Mouse (Mus musculus): Measurements from ENCODE around the gene Cd19. TPM values are rescaled to one million over a fixed set of nuclear protein-coding genes. Genes with fewer than 3 reads are reported as not detected.

Gene Cd19
- total RNA-seq, 2 experiments from 2014 or later = not detected

GRCm38 (mm10) chr7:126377278-126378158, 37.2 kb downstream of the Cd19 start, which contains the start of gene Spns1:
Gene Spns1 (minus strand): TSS chr7:126377450.
- peak; percentile 97 for DNase-seq

DNA sequence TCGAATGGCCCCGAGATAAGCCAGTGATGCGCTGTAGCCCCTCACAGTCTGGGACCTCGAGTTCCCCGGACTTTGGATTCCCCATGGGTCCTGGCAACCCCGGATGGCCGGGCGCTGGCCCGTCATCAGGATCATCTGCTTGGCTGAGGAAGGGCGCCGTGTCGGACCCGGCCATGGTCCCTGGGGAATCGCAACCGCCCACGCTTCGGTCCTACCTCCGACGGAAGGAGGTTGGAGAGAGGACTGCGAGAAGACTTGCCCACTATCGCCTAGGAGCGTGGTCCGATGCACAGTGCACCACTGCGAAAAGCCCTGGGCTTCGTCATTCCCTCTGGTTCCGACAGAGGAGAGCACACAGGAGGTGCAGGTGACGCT, 37.8 kb downstream of the Cd19 start:
- no peak for DNase-seq

DNA sequence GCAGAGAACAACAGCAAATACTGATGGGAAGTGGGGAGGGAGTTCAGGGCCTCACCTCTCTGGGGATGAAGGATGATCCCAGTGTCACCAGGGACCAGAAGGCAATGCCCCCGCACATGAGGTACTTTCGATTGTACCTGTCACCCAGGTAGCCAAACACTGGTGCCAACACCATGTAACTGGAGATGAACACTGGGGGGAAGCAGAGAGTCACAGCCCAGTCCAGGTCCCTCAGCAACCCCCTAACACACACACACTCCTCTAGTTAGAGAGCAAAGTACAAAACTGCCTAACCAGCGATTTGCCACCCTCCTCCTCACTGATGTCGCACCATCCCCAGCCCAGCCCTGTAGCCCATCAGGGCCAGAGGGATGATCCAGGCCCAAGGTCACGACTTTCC, 39.7 kb downstream of the Cd19 start:
- no peak for DNase-seq

- no peak for DNase-seq
Observed at GRCm38 (mm10) chr7:126374526-126374925, 40.2 kb downstream of the Cd19 start.

DNA sequence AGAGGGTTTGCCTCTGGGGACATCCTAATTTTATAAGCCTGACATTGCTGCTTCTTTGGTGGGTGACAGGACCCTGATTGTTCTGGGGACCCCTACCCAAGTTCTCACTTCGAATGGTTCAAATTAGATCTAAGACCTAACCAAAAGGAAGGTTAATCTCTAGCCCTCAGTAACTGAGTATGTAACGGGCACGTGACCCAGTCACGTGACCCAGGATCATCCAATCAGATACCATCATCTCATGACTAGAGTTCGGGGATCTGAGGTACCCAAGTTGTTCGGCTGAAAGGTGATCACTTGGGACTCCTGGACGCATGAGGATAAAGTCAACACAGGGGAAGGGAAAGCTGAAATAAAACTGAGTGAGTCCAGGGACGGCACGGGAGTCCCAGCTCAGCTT, 41.7 kb downstream of the Cd19 start:
- DNase-seq = no peak

GRCm38 (mm10) chr7:126369393-126369792, 45.3 kb downstream of the Cd19 start, which contains the start of gene Lat:
Gene Lat (minus strand): TSS chr7:126369570.
- no peak for DNase-seq

DNA sequence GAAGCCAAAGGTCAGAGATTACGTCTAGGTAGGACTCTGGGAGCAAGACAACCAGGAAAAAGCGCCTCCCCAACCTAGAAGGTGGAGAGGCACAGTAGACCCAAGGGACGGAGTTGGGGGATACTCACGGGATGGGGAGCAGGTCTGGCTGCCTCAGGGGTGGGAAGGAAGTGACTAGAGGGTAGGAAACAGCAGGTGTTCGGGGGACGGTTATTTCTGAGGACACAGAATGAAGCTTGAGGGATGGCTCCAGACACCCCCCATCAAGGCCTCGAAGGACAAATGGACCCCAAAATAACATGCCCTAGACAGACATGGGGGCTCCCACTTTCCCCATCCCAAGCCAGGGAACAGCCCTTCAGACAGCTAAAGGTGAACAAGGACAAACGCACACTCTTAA, 46.3 kb downstream of the Cd19 start:
- no peak for DNase-seq

- no peak for DNase-seq
Observed at GRCm38 (mm10) chr7:126367636-126368035, 47.1 kb downstream of the Cd19 start.

- no peak for DNase-seq
Observed at GRCm38 (mm10) chr7:126363038-126363437, 51.7 kb downstream of the Cd19 start.

DNA sequence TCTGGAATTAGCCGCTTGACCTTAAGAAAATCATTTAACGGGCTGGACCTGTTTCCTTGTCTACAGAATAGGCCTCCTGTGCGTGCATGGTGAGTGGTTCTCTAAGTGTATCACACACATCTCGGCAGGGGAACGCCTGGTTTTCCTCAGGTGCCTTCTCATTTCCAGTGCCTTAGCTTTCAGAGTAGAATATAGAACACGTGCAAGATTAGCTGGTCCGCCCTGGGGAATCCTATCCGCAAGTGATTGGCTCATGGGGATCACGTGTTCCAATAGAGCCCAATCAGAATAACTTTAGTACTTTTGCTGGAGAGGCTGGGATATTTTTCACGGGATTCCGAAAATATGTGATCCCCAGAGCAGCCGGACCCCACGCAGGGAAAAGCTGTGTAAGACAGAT, 55.6 kb downstream of the Cd19 start:
- DNase-seq = no peak

Small RNA genes lying within 50 kb of the gene (microRNA-seq; reads per million reads assigned to microRNA genes)
- gene Mir7058 = 0 reads per million in 2 experiments

Other genes starting within 250 kb of the Cd19 start
- gene Xpo6, start 214.4 kb downstream of the Cd19 start, total RNA-seq (2021) = 10 to 100 TPM; 89.5 to 94.1 TPM
- 10 to 100 TPM; 90.8 to 93.6 TPM for gene Sbk1, start 142.3 kb downstream of the Cd19 start, total RNA-seq (2021)
- gene Lat, start 45.3 kb downstream of the Cd19 start, total RNA-seq (2021) = 1 to 10 TPM; 1.5 to 1.6 TPM
- gene Spns1, start 37.4 kb downstream of the Cd19 start, total RNA-seq (2021) = 10 to 100 TPM; 80.8 to 94.4 TPM
- gene Nfatc2ip, start 18.2 kb downstream of the Cd19 start, total RNA-seq (2021) = 1 to 10 TPM; 6.3 to 6.6 TPM
- gene Rabep2, start 13.9 kb upstream of the Cd19 start, total RNA-seq (2021) = 10 to 100 TPM; 13.4 to 17.5 TPM
- under 1 TPM; 0.55 to 0.63 TPM for gene Atp2a1, start 48.2 kb upstream of the Cd19 start, total RNA-seq (2021)
- gene Sh2b1, start 60.5 kb upstream of the Cd19 start, total RNA-seq (2021) = 10 to 100 TPM; 72.5 to 73.2 TPM
- 10 to 100 TPM; 88.9 to 94.0 TPM for gene Tufm, start 72.5 kb upstream of the Cd19 start, total RNA-seq (2021)
- 100 to 1,000 TPM; 113 to 134 TPM for gene Atxn2l, start 88.5 kb upstream of the Cd19 start, total RNA-seq (2021)
- gene Eif3c, start 151.5 kb upstream of the Cd19 start, total RNA-seq (2021) = 100 to 1,000 TPM; 172 to 177 TPM
- under 1 TPM; 0.40 to 0.42 TPM for gene Apobr, start 170.1 kb upstream of the Cd19 start, total RNA-seq (2021)
- gene Cln3, start 170.9 kb upstream of the Cd19 start, total RNA-seq (2021) = 10 to 100 TPM; 28.3 to 32.9 TPM
- not detected for gene Il27, start 180.1 kb upstream of the Cd19 start, total RNA-seq (2021)
- 1 to 10 TPM; 7.5 to 7.9 TPM for gene Nupr1, start 216.0 kb upstream of the Cd19 start, total RNA-seq (2021)
- gene Sgf29, start 234.4 kb upstream of the Cd19 start, total RNA-seq (2021) = 10 to 100 TPM; 25.6 to 30.3 TPM